Mouse (Mus musculus) embryonic facial prominence, embryonic 12.5 days (tissue): Measurements from ENCODE around the gene Tpbpa. TPM values are rescaled to one million over a fixed set of nuclear protein-coding genes. Genes with fewer than 3 reads are reported as not detected.
"Not testable (repeated sequence)": the region's sequence is repeated elsewhere in the genome, so short reads cannot be mapped to it uniquely, and the experiment has no call there.

ENCODE experiments used
- ATAC-seq: fragments of 200-750 bp; cut with Nextera tagmentation; 2 replicates; pipeline ENCODE4 v1.8.0; 2017; ENCODE audit not compliant: insufficient number of reproducible peaks, insufficient read depth, low FRiP score, low TSS enrichment
- H3K27ac ChIP-seq: fragments of 300-500 bp; sonication (generic); 2 replicates; pipeline ENCODE4 v1.5.1; 2016; ENCODE audit warnings: mild to moderate bottlenecking
- H3K27me3 ChIP-seq: fragments of 300-500 bp; sonication (generic); 2 replicates; pipeline ENCODE4 v1.6.1; 2016; ENCODE audit warnings: mild to moderate bottlenecking, moderate library complexity
- H3K36me3 ChIP-seq: fragments of 300-500 bp; sonication (generic); 2 replicates; pipeline ENCODE4 v1.6.1; 2016; ENCODE audit warnings: mild to moderate bottlenecking
- H3K4me1 ChIP-seq: fragments of 300-500 bp; sonication (generic); 2 replicates; pipeline ENCODE4 v1.6.1; 2016
- H3K4me2 ChIP-seq: fragments of 300-500 bp; sonication (generic); replicated peaks from 2 replicates; pipeline ENCODE4 v1.6.1; 2016; ENCODE audit warnings: mild to moderate bottlenecking, moderate library complexity
- H3K4me3 ChIP-seq: fragments of 300-500 bp; sonication (generic); 2 replicates; pipeline ENCODE4 v1.5.1; 2016; ENCODE audit warnings: mild to moderate bottlenecking
- H3K9ac ChIP-seq: fragments of 300-500 bp; sonication (generic); 2 replicates; pipeline ENCODE4 v1.6.1; 2016; ENCODE audit warnings: mild to moderate bottlenecking, moderate library complexity
- H3K9me3 ChIP-seq: fragments of 300-500 bp; sonication (generic); 2 replicates; pipeline ENCODE4 v1.6.1; 2016; ENCODE audit warnings: mild to moderate bottlenecking, moderate library complexity
- WGBS: fragments of 180-500 bp; shearing (Covaris S2); methylation state at CpG from one replicate; pipeline ENCODE4 v1.1.7; 2016; 5-methylcytosine and 5-hydroxymethylcytosine counted together
- polyA plus RNA-seq: library from polyadenylated mRNA; unstranded; fragments of >200 nt; fragmentation: Nextera tagmentation; extraction: Ambion mirVana; gene quantifications from 2 replicates; pipeline ENCODE4 v1.2.1, GENCODE M21; 2016

The Tpbpa gene
- polyA plus RNA-seq = not detected in 2 replicates

DNA sequence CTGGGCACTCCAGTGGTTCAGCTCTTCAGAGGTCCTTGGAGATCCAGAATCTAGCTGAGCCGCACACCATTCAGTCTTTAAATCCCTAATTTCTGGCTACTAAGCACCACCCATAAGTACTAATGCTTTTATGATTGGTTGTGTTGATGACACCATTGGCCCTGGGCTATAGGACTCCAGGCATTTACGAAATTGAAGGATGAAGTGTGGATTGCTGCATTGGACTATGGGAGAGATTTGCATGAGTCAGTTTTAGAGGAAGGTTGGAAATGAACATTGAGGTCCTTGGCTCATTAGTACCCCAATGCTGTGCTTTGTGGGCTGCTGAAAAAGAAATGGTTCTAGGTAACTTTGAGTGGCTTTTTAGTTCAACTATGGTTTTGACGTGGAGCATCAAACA is at the start of gene Tpbpa:
Gene Tpbpa (minus strand): TSS at position 101 of the 400 bp plus-strand sequence.
- H3K36me3 ChIP-seq, ATAC-seq, H3K9ac ChIP-seq, H3K9me3 ChIP-seq, H3K4me1 ChIP-seq, H3K27ac ChIP-seq, H3K27me3 ChIP-seq, H3K4me2 ChIP-seq, H3K4me3 ChIP-seq: not testable (repeated sequence)
- 78% methylated on average over 3 of the region's 3 CpGs for WGBS

DNA sequence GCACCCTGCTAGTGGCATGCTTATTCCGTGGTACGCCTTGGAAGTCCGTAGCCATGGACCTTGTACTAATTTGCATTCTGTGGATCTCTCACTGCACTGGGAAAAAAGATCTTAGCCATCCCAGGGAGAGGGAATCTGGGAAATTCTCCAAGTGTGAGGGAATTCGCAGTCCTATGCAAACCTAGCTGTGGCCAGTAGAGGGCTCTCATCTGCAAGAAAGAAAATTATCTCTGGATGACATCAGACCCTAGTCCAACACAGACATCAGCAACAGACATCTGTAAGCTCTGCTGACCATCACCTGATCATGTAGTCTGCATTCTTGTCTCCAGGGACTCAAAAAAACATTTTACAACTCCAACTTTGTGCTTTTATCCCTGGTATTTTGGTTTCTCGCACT is 45.1 kb upstream of the Tpbpa start:
- not testable (repeated sequence) for H3K36me3 ChIP-seq, ATAC-seq, H3K27ac ChIP-seq, H3K9me3 ChIP-seq, H3K9ac ChIP-seq, H3K4me1 ChIP-seq, H3K4me2 ChIP-seq, H3K4me3 ChIP-seq, H3K27me3 ChIP-seq
- WGBS = 77% methylated on average over 5 of the region's 5 CpGs

DNA sequence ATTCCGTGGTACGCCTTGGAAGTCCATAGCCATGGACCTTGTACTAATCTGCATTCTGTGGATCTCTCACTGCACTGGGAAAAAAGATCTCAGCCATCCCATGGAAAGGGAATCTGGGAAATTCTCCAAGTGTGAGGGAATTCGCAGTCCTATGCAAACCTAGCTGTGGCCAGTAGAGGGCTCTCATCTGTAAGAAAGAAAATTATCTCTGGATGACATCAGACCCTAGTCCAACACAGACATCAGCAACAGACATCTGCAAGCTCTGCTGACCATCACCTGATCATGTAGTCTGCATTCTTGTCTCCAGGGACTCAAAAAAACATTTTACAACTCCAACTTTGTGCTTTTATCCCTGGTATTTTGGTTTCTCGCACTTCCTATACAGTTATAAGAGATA is 30.5 kb upstream of the Tpbpa start:
- not testable (repeated sequence) for H3K4me1 ChIP-seq, H3K27ac ChIP-seq
- 65% methylated on average over 4 of the region's 4 CpGs for WGBS

DNA sequence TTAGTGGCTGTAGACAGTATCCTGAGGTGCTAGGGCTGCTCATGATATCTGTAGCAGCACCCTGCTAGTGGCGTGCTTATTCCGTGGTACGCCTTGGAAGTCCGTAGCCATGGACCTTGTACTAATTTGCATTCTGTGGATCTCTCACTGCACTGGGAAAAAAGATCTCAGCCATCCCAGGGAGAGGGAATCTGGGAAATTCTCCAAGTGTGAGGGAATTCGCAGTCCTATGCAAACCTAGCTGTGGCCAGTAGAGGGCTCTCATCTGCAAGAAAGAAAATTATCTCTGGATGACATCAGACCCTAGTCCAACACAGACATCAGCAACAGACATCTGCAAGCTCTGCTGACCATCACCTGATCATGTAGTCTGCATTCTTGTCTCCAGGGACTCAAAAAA is 22.2 kb upstream of the Tpbpa start:
- not testable (repeated sequence) for H3K4me2 ChIP-seq, H3K9me3 ChIP-seq, H3K36me3 ChIP-seq, H3K27me3 ChIP-seq, H3K4me1 ChIP-seq, H3K9ac ChIP-seq, H3K27ac ChIP-seq, H3K4me3 ChIP-seq, ATAC-seq
- WGBS = 48% methylated on average over 4 of the region's 5 CpGs

More for the DNA sequence above, 30.5 kb upstream of the Tpbpa start:
- not testable (repeated sequence) for H3K9me3 ChIP-seq, H3K36me3 ChIP-seq, H3K4me2 ChIP-seq, H3K9ac ChIP-seq, ATAC-seq, H3K27me3 ChIP-seq, H3K4me3 ChIP-seq

DNA sequence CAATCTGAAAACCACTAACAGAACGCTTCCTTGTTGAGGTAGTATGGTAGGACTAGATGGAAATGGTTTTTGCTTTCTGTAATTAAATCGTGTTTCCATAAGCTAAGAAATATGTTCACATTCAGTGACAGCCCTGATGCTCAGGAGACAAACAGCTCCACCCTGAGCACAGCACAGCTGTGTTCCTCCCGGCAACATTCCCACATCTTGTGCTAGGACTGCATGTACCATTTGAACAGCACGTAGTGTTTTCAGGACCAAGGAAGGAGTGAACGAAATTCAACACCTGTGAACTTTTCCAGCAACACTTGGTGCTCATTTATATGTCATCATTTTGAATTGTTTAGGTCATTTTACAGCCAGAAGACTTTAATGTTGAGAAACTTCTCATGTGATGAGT is 19.9 kb upstream of the Tpbpa start:
- Histone ChIP-seq H3K36me3 (no peaks in the 10 kb centered on the region), H3K4me3 (no peak overlapping the region), H3K9me3 (peaks cover 8% of the 10 kb centered on the region), H3K27ac (no peak overlapping the region), H3K4me1 (no peaks in the 10 kb centered on the region), H3K4me2 (no peak overlapping the region), H3K27me3 (no peaks in the 10 kb centered on the region), H3K9ac (no peak overlapping the region)
- no peak for ATAC-seq
- WGBS = 67% methylated on average over 5 of the region's 5 CpGs

DNA sequence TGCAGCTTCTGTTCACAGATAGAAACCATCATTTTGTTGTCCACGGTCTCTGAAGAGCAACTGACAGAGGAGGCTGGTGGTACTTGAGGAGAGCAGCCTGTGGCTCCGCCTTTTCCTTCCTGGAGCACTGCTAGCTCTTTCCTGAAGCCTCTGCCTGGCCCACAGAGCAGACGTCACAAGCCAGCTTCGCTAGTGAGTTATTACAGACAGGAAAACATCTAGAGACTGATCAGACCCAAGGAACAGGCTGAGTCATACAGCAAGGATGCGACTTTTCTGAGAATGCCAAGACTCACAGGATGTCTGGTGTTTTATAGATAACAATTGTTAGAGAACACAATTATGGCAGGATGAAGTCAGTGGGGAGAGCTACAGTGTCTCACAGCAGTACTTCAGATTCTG is 5.3 kb downstream of the Tpbpa start, which contains the start of the genes Gm49391 and Ctla2a:
Gene Gm49391 (minus strand): TSS at position 72 of the 402 bp plus-strand sequence.
Gene Ctla2a (minus strand): TSS at position 126 of the 402 bp plus-strand sequence.
- H3K27me3 ChIP-seq = no peaks in the 10 kb centered on the region
- no peak for ATAC-seq
- H3K4me3 ChIP-seq = no peak within 1 kb of the TSS
- no peak within 1 kb of the TSS for H3K9ac ChIP-seq
- WGBS = 65% methylated on average over 5 of the region's 5 CpGs
- no peak within 1 kb of the TSS for H3K27ac ChIP-seq
- H3K4me2 ChIP-seq = no peak within 1 kb of the TSS
- H3K9me3 ChIP-seq = peaks cover 5% of the 10 kb centered on the region; the same call in 1 of the 2 replicates
- H3K36me3 ChIP-seq = no peaks in the 10 kb centered on the region
- H3K4me1 ChIP-seq = no peaks in the 10 kb centered on the region

DNA sequence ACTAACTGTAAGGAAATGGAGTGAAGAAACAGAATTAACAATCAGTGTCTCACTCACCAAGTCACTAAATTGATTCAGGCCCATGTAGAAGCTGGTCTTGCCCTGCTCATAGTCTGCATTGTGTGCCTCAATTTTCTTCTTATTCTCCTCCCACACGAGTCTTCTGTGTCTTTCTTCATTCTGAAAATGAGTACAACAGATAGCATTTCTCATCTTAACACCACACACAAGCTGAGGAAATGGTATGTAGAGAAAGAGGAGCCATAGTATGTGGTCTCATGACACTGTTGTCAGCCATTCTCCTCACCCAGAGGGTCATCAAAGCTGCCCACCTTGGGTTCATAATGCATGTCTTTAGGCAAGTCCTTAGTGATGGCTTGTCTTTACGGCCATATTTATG is 6.3 kb downstream of the Tpbpa start, which contains the start of gene Gm49393:
Gene Gm49393 (minus strand): TSS at position 101 of the 400 bp plus-strand sequence.
- 69% methylated on average over 2 of the region's 2 CpGs for WGBS
- H3K9ac ChIP-seq, H3K4me3 ChIP-seq, H3K36me3 ChIP-seq, H3K4me2 ChIP-seq, H3K9me3 ChIP-seq, H3K27ac ChIP-seq, ATAC-seq, H3K27me3 ChIP-seq, H3K4me1 ChIP-seq: not testable (repeated sequence)

DNA sequence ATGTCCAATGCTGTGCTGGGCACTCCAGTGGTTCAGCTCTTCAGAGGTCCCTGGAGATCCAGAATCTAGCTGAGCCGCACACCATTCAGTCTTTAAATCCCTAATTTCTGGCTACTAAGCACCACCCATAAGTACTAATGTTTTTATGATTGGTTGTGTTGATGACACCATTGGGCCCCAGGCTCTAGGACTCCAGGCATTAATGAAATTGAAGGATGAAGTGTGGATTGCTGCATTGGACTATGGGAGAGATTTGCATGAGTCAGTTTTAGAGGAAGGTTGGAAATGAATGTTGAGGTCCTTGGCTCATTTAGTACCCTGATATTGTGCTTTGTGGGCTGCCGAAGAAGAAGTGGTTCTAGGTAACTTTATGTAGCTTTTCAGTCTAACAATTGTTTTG is 37.0 kb downstream of the Tpbpa start, which contains the start of gene Tpbpb:
Gene Tpbpb (minus strand): TSS at position 101 of the 400 bp plus-strand sequence.
- H3K4me1 ChIP-seq, H3K27ac ChIP-seq, H3K4me3 ChIP-seq, H3K9ac ChIP-seq, H3K4me2 ChIP-seq, H3K36me3 ChIP-seq, ATAC-seq, H3K9me3 ChIP-seq, H3K27me3 ChIP-seq: not testable (repeated sequence)
- 88% methylated on average over 2 of the region's 2 CpGs for WGBS

DNA sequence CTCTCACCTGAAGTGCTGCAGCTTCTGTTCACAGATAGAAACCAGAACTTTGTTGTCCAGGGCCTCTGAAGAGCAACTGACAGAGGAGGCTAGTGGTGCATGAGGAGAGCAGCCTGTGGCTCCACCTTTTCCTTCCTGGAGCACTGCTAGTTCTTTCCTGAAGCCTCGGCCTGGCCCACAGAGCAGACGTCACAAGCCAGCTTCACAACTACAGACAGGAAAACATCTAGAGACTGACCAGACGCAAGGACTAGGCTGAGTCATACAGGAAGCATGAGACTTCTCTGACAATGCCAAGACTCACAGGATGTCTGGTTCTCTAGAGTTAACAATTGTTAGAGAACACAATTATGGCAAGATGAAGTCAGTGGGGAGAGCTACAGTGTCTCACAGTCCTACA is 44.5 kb downstream of the Tpbpa start, which contains the start of gene Ctla2b:
Gene Ctla2b (minus strand): TSS at position 120 of the 400 bp plus-strand sequence.
- Histone ChIP-seq H3K4me1 (no peaks in the 10 kb centered on the region), H3K36me3 (no peaks in the 10 kb centered on the region), H3K9me3 (no peaks in the 10 kb centered on the region), H3K27me3 (no peaks in the 10 kb centered on the region), H3K4me2 (no peak within 1 kb of the TSS), H3K9ac (no peak within 1 kb of the TSS), H3K27ac (no peak within 1 kb of the TSS), H3K4me3 (no peak within 1 kb of the TSS)
- ATAC-seq = no peak
- WGBS = 73% methylated on average over 3 of the region's 3 CpGs

DNA sequence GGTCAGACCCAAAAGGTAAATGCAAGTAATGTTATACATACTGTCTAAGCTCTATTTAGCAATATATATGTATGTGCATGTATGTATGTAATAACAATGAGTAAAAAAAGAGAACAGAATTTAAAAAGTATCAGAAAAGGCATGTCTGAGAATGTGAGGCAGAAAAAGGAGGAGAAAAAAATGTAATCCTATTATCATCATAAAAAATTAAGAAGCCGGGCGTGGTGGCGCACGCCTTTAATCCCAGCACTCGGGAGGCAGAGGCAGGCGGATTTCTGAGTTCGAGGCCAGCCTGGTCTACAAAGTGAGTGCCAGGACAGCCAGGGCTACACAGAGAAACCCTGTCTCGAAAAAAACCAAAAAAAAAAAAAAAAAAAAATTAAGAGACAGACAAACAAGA is 45.0 kb downstream of the Tpbpa start, which contains the start of gene Gm49392:
Gene Gm49392 (minus strand): TSS at position 101 of the 400 bp plus-strand sequence.
- ATAC-seq, H3K4me3 ChIP-seq, H3K27me3 ChIP-seq, H3K9me3 ChIP-seq, H3K4me2 ChIP-seq, H3K4me1 ChIP-seq, H3K9ac ChIP-seq, H3K36me3 ChIP-seq, H3K27ac ChIP-seq: not testable (repeated sequence)
- WGBS = 80% methylated on average over 8 of the region's 8 CpGs

DNA sequence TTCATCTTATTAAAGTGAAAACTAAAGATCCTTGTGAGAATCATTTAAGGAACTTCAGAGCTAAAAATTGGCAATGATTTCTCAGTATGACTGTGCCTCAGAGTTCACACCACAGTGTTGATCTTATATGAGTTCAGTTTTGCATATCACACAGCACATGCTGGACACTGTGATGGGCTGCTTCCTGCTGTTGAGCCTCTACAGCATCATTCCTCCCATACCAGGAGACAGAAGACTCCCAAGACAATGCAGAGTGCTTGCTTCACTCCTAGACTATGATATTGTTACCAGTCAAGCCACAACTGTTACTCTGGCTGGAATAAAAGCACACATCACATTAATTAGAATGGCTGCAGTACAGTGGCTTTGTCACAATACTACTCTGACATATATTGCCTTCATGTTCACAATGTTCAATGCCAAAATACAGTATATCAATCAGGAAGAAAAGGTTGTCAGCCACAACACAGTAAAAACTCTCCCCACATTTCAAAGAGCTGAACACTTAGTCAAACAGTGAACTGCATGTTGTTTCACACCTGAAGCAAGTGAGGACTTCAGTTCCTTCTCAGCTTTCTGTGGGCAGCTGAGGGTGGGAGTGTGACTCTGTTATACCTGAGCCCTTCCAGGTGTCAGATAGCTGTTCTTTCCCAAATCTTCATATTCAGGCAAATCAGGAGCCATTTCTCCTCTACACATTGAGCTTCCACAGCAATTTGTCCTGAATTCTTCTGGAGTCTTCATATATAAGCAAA is 46.2 kb downstream of the Tpbpa start:
- Histone ChIP-seq H3K27ac (no peak overlapping the region), H3K9me3 (no peaks in the 10 kb centered on the region), H3K9ac (no peak overlapping the region), H3K27me3 (no peaks in the 10 kb centered on the region), H3K4me2 (no peak overlapping the region), H3K4me1 (no peaks in the 10 kb centered on the region), H3K36me3 (no peaks in the 10 kb centered on the region), H3K4me3 (no peak overlapping the region)
- ATAC-seq = no peak

DNA sequence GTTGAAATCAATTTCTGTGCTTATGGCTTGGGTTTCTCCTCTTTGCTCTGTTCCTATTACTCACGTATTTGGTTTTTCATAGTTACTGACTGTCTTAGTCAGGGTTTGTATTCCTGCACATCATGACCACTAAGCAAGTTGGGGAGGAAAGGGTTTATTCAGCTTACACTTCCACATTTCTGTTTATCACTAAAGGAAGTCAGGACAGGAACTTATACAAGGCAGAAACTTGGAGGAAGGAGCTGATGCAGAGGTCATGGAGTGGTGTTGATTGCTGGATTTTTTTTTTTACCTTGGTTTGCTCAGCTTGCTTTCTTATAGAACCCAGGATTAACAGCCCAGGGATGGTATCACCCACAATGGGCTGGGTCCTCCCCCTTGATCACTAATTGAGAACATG is 49.5 kb downstream of the Tpbpa start:
- 77% methylated on average over 1 of the region's 1 CpGs for WGBS
- H3K27ac ChIP-seq = no peak overlapping the region

More for the DNA sequence above, 49.5 kb downstream of the Tpbpa start:
- no peak for ATAC-seq
- H3K4me1 ChIP-seq = no peaks in the 10 kb centered on the region
- H3K4me3 ChIP-seq = no peak overlapping the region
- no peaks in the 10 kb centered on the region for H3K36me3 ChIP-seq
- H3K9ac ChIP-seq = no peak overlapping the region
- no peak overlapping the region for H3K4me2 ChIP-seq
- H3K27me3 ChIP-seq = no peaks in the 10 kb centered on the region
- H3K9me3 ChIP-seq = no peaks in the 10 kb centered on the region
